Mouse (Mus musculus) limb, embryonic 12.5 days (tissue): ENCODE measurements at regions not wholly inside any gene's neighbourhood (a gene's known extent, or its start where the extent isn't known, plus 50 kb on each side); places are given as distances from the start of the nearest gene placed in this dataset.

Experiments
- ATAC-seq: fragments of 200-750 bp; cut with Nextera tagmentation; 2 replicates; pipeline ENCODE4 v1.8.0; 2017; ENCODE audit warnings: low read depth, moderate TSS enrichment; ENCODE audit not compliant: insufficient number of reproducible peaks, insufficient read depth, low FRiP score, low TSS enrichment
- H3K27ac ChIP-seq: fragments of 300-500 bp; sonication (generic); 2 replicates; pipeline ENCODE4 v1.5.1; 2016; ENCODE audit warnings: mild to moderate bottlenecking, moderate library complexity
- H3K27me3 ChIP-seq: fragments of 300-500 bp; sonication (generic); 2 replicates; pipeline ENCODE4 v1.6.1; 2016; ENCODE audit warnings: mild to moderate bottlenecking, moderate library complexity
- H3K36me3 ChIP-seq: fragments of 300-500 bp; sonication (generic); 2 replicates; pipeline ENCODE4 v1.6.1; 2016; ENCODE audit warnings: mild to moderate bottlenecking, moderate library complexity
- H3K4me1 ChIP-seq: fragments of 300-500 bp; sonication (generic); replicated peaks from 2 replicates; pipeline ENCODE4 v1.6.1; 2016
- H3K4me2 ChIP-seq: fragments of 300-500 bp; sonication (generic); 2 replicates; pipeline ENCODE4 v1.6.1; 2016; ENCODE audit warnings: mild to moderate bottlenecking, moderate library complexity
- H3K4me3 ChIP-seq: fragments of 300-500 bp; sonication (generic); replicated peaks from 2 replicates; pipeline ENCODE4 v1.5.1; 2016; ENCODE audit warnings: mild to moderate bottlenecking
- H3K9ac ChIP-seq: fragments of 300-500 bp; sonication (generic); replicated peaks from 2 replicates; pipeline ENCODE4 v1.6.1; 2016; ENCODE audit warnings: mild to moderate bottlenecking, moderate library complexity
- H3K9me3 ChIP-seq: fragments of 300-500 bp; sonication (generic); 2 replicates; pipeline ENCODE4 v1.6.1; 2016; ENCODE audit warnings: mild to moderate bottlenecking, moderate library complexity
- WGBS: fragments of 180-500 bp; shearing (Covaris S2); methylation state at CpG from one replicate; pipeline ENCODE4 v1.1.7; 2016; 5-methylcytosine and 5-hydroxymethylcytosine counted together

GRCm38 (mm10) chr5:119322411-119322810, 348.1 kb upstream of the Tbx3 start:
- H3K9me3 ChIP-seq: no peaks in the 10 kb centered on the region
- ATAC-seq: no peak
- H3K27me3 ChIP-seq: peaks cover 47% of the 10 kb centered on the region
- H3K9ac ChIP-seq: no peak overlapping the region
- 70% methylated on average over 13 of the region's 13 CpGs for WGBS
- no peak overlapping the region for H3K4me3 ChIP-seq
- H3K36me3 ChIP-seq: no peaks in the 10 kb centered on the region
- H3K4me1 ChIP-seq: no peaks in the 10 kb centered on the region
- H3K27ac ChIP-seq: no peak overlapping the region
- H3K4me2 ChIP-seq: no peak overlapping the region

- no peak overlapping the region for H3K4me2 ChIP-seq
- peaks cover 63% of the 10 kb centered on the region for H3K27me3 ChIP-seq
- no peaks in the 10 kb centered on the region for H3K9me3 ChIP-seq
- WGBS: 76% methylated on average over 13 of the region's 13 CpGs
- ATAC-seq: no peak
- no peak overlapping the region for H3K9ac ChIP-seq
- no peaks in the 10 kb centered on the region for H3K4me1 ChIP-seq
- H3K4me3 ChIP-seq: no peak overlapping the region
- no peaks in the 10 kb centered on the region for H3K36me3 ChIP-seq
- no peak overlapping the region; the same call in 1 of the 2 replicates for H3K27ac ChIP-seq
Measured at GRCm38 (mm10) chr5:119325681-119326255, 344.7 kb upstream of the Tbx3 start.

GRCm38 (mm10) chr5:119326895-119327294, 343.6 kb upstream of the Tbx3 start:
- 81% methylated on average over 8 of the region's 8 CpGs for WGBS
- no peak overlapping the region for H3K9ac ChIP-seq
- H3K27me3 ChIP-seq: peaks cover 64% of the 10 kb centered on the region
- ATAC-seq: no peak
- H3K9me3 ChIP-seq: no peaks in the 10 kb centered on the region
- no peak overlapping the region for H3K4me2 ChIP-seq
- H3K4me3 ChIP-seq: no peak overlapping the region
- H3K4me1 ChIP-seq: no peaks in the 10 kb centered on the region
- H3K27ac ChIP-seq: no peak overlapping the region
- no peaks in the 10 kb centered on the region for H3K36me3 ChIP-seq

GRCm38 (mm10) chr5:119328971-119329370, 341.5 kb upstream of the Tbx3 start:
- H3K4me3 ChIP-seq: no peak overlapping the region
- H3K36me3 ChIP-seq: no peaks in the 10 kb centered on the region
- no peak overlapping the region for H3K4me2 ChIP-seq
- peaks cover 75% of the 10 kb centered on the region for H3K27me3 ChIP-seq
- H3K9ac ChIP-seq: no peak overlapping the region
- no peaks in the 10 kb centered on the region for H3K9me3 ChIP-seq
- no peak overlapping the region for H3K27ac ChIP-seq
- ATAC-seq: no peak
- no peaks in the 10 kb centered on the region for H3K4me1 ChIP-seq
- WGBS: 87% methylated on average over 7 of the region's 7 CpGs

GRCm38 (mm10) chr5:119329371-119329770, 341.1 kb upstream of the Tbx3 start:
- no peak overlapping the region for H3K4me2 ChIP-seq
- H3K4me3 ChIP-seq: no peak overlapping the region
- no peaks in the 10 kb centered on the region for H3K4me1 ChIP-seq
- no peak for ATAC-seq
- H3K9ac ChIP-seq: no peak overlapping the region
- H3K36me3 ChIP-seq: no peaks in the 10 kb centered on the region
- WGBS: 86% methylated on average over 10 of the region's 10 CpGs
- H3K27ac ChIP-seq: no peak overlapping the region
- H3K9me3 ChIP-seq: no peaks in the 10 kb centered on the region
- peaks cover 71% of the 10 kb centered on the region for H3K27me3 ChIP-seq

- H3K9ac ChIP-seq: no peak overlapping the region
- ATAC-seq: no peak
- 83% methylated on average over 6 of the region's 6 CpGs for WGBS
- no peaks in the 10 kb centered on the region for H3K4me1 ChIP-seq
- H3K4me3 ChIP-seq: no peak overlapping the region
- no peak overlapping the region for H3K4me2 ChIP-seq
- peaks cover 67% of the 10 kb centered on the region for H3K27me3 ChIP-seq
- H3K9me3 ChIP-seq: no peaks in the 10 kb centered on the region
- H3K27ac ChIP-seq: no peak overlapping the region
- no peaks in the 10 kb centered on the region for H3K36me3 ChIP-seq
Measured at GRCm38 (mm10) chr5:119329860-119330259, 340.6 kb upstream of the Tbx3 start.

GRCm38 (mm10) chr5:119331461-119331860, 339.0 kb upstream of the Tbx3 start:
- no peak overlapping the region for H3K4me2 ChIP-seq
- peaks cover 69% of the 10 kb centered on the region for H3K27me3 ChIP-seq
- H3K4me3 ChIP-seq: no peak overlapping the region
- no peak overlapping the region for H3K27ac ChIP-seq
- WGBS: 71% methylated on average over 3 of the region's 3 CpGs
- H3K4me1 ChIP-seq: no peaks in the 10 kb centered on the region
- no peaks in the 10 kb centered on the region for H3K36me3 ChIP-seq
- no peaks in the 10 kb centered on the region for H3K9me3 ChIP-seq
- ATAC-seq: no peak
- H3K9ac ChIP-seq: no peak overlapping the region

- no peak overlapping the region for H3K4me2 ChIP-seq
- no peak overlapping the region for H3K4me3 ChIP-seq
- H3K9me3 ChIP-seq: no peaks in the 10 kb centered on the region
- no peaks in the 10 kb centered on the region for H3K36me3 ChIP-seq
- 45% methylated on average over 7 of the region's 7 CpGs for WGBS
- H3K27ac ChIP-seq: no peak overlapping the region
- peaks cover 74% of the 10 kb centered on the region for H3K27me3 ChIP-seq
- H3K9ac ChIP-seq: no peak overlapping the region
- no peak for ATAC-seq
- no peaks in the 10 kb centered on the region for H3K4me1 ChIP-seq
Measured at GRCm38 (mm10) chr5:119332621-119333020, 337.8 kb upstream of the Tbx3 start.

- no peak overlapping the region for H3K4me2 ChIP-seq
- no peak overlapping the region for H3K4me3 ChIP-seq
- H3K9me3 ChIP-seq: no peaks in the 10 kb centered on the region
- WGBS: 96% methylated on average over 2 of the region's 2 CpGs
- no peak for ATAC-seq
- no peak overlapping the region for H3K9ac ChIP-seq
- no peaks in the 10 kb centered on the region for H3K4me1 ChIP-seq
- peaks cover 78% of the 10 kb centered on the region for H3K27me3 ChIP-seq
- H3K36me3 ChIP-seq: no peaks in the 10 kb centered on the region
- no peak overlapping the region for H3K27ac ChIP-seq
Measured at GRCm38 (mm10) chr5:119335211-119335610, 335.3 kb upstream of the Tbx3 start.

- Histone ChIP-seq H3K4me1 (no peaks in the 10 kb centered on the region), H3K27me3 (peaks cover 75% of the 10 kb centered on the region), H3K27ac (no peak overlapping the region), H3K9ac (no peak overlapping the region), H3K4me3 (no peak overlapping the region), H3K4me2 (no peak overlapping the region), H3K9me3 (no peaks in the 10 kb centered on the region), H3K36me3 (no peaks in the 10 kb centered on the region)
- no peak for ATAC-seq
- WGBS: 76% methylated on average over 6 of the region's 6 CpGs
Measured at GRCm38 (mm10) chr5:119335979-119336378, 334.5 kb upstream of the Tbx3 start.

GRCm38 (mm10) chr5:119337739-119338138, 332.7 kb upstream of the Tbx3 start:
- Histone ChIP-seq H3K9ac (no peak overlapping the region), H3K4me3 (no peak overlapping the region), H3K36me3 (no peaks in the 10 kb centered on the region), H3K9me3 (no peaks in the 10 kb centered on the region), H3K27ac (no peak overlapping the region), H3K4me1 (no peaks in the 10 kb centered on the region), H3K27me3 (peaks cover 74% of the 10 kb centered on the region), H3K4me2 (no peak overlapping the region)
- no peak for ATAC-seq
- 88% methylated on average over 4 of the region's 4 CpGs for WGBS

GRCm38 (mm10) chr5:119338711-119339110, 331.8 kb upstream of the Tbx3 start:
- 91% methylated on average over 6 of the region's 6 CpGs for WGBS
- no peak overlapping the region for H3K4me3 ChIP-seq
- no peaks in the 10 kb centered on the region for H3K36me3 ChIP-seq
- ATAC-seq: no peak
- H3K4me1 ChIP-seq: no peaks in the 10 kb centered on the region
- no peak overlapping the region for H3K27ac ChIP-seq
- no peaks in the 10 kb centered on the region for H3K9me3 ChIP-seq
- no peak overlapping the region for H3K9ac ChIP-seq
- H3K4me2 ChIP-seq: no peak overlapping the region
- peaks cover 72% of the 10 kb centered on the region for H3K27me3 ChIP-seq
